In the genomic region with DNA sequence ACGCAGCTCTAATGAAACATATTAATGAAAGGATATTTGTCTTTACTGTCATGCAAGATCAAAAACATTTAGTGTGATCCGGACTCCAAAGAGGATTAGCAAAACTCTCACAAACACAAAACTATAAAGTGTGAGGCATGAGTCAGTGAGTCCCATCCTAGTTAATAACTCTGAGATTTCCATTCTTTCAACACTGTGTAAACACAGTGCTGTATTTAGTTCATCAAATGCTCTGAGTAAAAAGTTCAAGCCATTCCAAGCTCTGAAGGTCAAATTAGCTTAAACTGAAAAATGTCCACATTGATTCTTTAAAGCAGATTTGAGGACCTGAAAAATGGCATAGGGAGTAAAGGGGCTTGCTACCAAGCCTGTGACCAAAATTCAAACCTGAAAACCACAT, we compare ENCODE assay signal across 51 mouse cellular contexts. TPM values are rescaled to one million over a fixed set of nuclear protein-coding genes. Genes with fewer than 3 reads are reported as not detected.
"Had no signal": no experiment of that assay in that cellular context is flagged by ENCODE, and none has a peak within 500 bp of the region (broad histone marks: within the 10 kb centered on the region; RNA-seq: fewer than 3 reads in every experiment).

No protein-coding gene starts in this region.

- H3K9ac ChIP-seq: heart, embryonic 12.5 days; heart, embryonic 13.5 days; heart, embryonic 15.5 days; hindbrain, embryonic 12.5 days; hindbrain, embryonic 13.5 days; hindbrain, embryonic 14.5 days; hindbrain, embryonic 15.5 days; intestine, embryonic 15.5 days; kidney, embryonic 15.5 days had no signal

- H3K27ac ChIP-seq: heart, embryonic 10.5 days; heart, embryonic 13.5 days; heart, embryonic 15.5 days; hindbrain, embryonic 10.5 days; hindbrain, embryonic 12.5 days; hindbrain, embryonic 13.5 days; hindbrain, embryonic 14.5 days; hindbrain, embryonic 15.5 days; hindbrain, postnatal 0 days; intestine, embryonic 15.5 days; kidney, embryonic 15.5 days; kidney, postnatal 0 days; layer of hippocampus, adult 2 months had no signal

- H3K9me3 ChIP-seq: heart, embryonic 10.5 days; heart, embryonic 12.5 days; heart, embryonic 13.5 days; heart, embryonic 15.5 days; hindbrain, embryonic 12.5 days; hindbrain, embryonic 13.5 days; hindbrain, embryonic 15.5 days; intestine, embryonic 15.5 days; kidney, embryonic 15.5 days had no signal

- H3K4me3 ChIP-seq: heart, embryonic 10.5 days; heart, embryonic 12.5 days; heart, embryonic 13.5 days; heart, embryonic 15.5 days; hindbrain, embryonic 10.5 days; hindbrain, embryonic 12.5 days; hindbrain, embryonic 13.5 days; hindbrain, embryonic 15.5 days; intestine, embryonic 15.5 days; kidney, embryonic 15.5 days; layer of hippocampus, adult 2 months had no signal

- H3K4me1 ChIP-seq: heart, embryonic 10.5 days; heart, embryonic 12.5 days; heart, embryonic 13.5 days; heart, embryonic 15.5 days; hindbrain, embryonic 10.5 days; hindbrain, embryonic 12.5 days; hindbrain, embryonic 13.5 days; hindbrain, embryonic 15.5 days; intestine, embryonic 15.5 days; kidney, embryonic 15.5 days had no signal

- ATAC-seq: hindbrain, embryonic 16.5 days; hindbrain, postnatal 0 days; inflammation-experienced regulatory T-cells, adult 6 months; intestine, embryonic 15.5 days; intestine, embryonic 16.5 days; intestine, postnatal 0 days had no signal

- H3K4me2 ChIP-seq: heart, embryonic 11.5 days; heart, embryonic 12.5 days; heart, embryonic 13.5 days; heart, embryonic 15.5 days; hindbrain, embryonic 12.5 days; hindbrain, embryonic 13.5 days; hindbrain, embryonic 14.5 days; hindbrain, embryonic 15.5 days; intestine, embryonic 15.5 days; kidney, embryonic 15.5 days had no signal

- DNase-seq: heart, postnatal 10 days; heart, postnatal 14 days; heart, postnatal 36 days; heart, postnatal 4 days; kidney, adult 11 months; kidney, adult 18-20 months; kidney, adult 2 months; kidney, adult 8-10 months; kidney, adult 9 months; kidney, postnatal 10 days; kidney, postnatal 14 days; kidney, postnatal 25 days; kidney, postnatal 36 days; kidney, postnatal 4 days; layer of hippocampus, adult 9-11 months; layer of hippocampus, postnatal 36 days had no signal

- H3K27me3 ChIP-seq: heart, embryonic 15.5 days; hindbrain, embryonic 12.5 days; hindbrain, embryonic 13.5 days; hindbrain, embryonic 15.5 days; intestine, embryonic 15.5 days had no signal

- H3K36me3 ChIP-seq: heart, embryonic 10.5 days; heart, embryonic 12.5 days; heart, embryonic 13.5 days; heart, embryonic 15.5 days; hindbrain, embryonic 10.5 days; hindbrain, embryonic 12.5 days; hindbrain, embryonic 13.5 days; hindbrain, embryonic 15.5 days; intestine, embryonic 15.5 days; kidney, embryonic 15.5 days had no signal

RNA-seq across cellular contexts. Expression of a gene that starts 2.2 kb away (rescaled TPM):
- total RNA-seq: heart, adult 8-10 months; heart, postnatal 10 days; heart, postnatal 14 days; heart, postnatal 25 days; heart, postnatal 36 days; heart, postnatal 4 days; hematopoietic stem cell, adult 5-6 weeks; hindbrain, postnatal 0 days; layer of hippocampus, adult 18-20 months; layer of hippocampus, adult 2 months; layer of hippocampus, adult 8-10 months; layer of hippocampus, postnatal 10 days; layer of hippocampus, postnatal 14 days; layer of hippocampus, postnatal 25 days; layer of hippocampus, postnatal 36 days had no signal
- polyA plus RNA-seq: heart, embryonic 10.5 days; heart, embryonic 11.5 days; heart, embryonic 12.5 days; heart, embryonic 13.5 days; heart, embryonic 14.5 days; heart, embryonic 16.5 days; hindbrain, embryonic 10.5 days; hindbrain, embryonic 11.5 days; hindbrain, embryonic 12.5 days; hindbrain, embryonic 13.5 days; hindbrain, embryonic 14.5 days; hindbrain, embryonic 15.5 days; hindbrain, embryonic 16.5 days; hindbrain, postnatal 0 days; inflammation-experienced regulatory T-cells, adult 6 months; intestine, embryonic 14.5 days; intestine, postnatal 0 days; kidney, embryonic 14.5 days; kidney, embryonic 15.5 days; kidney, embryonic 16.5 days had no signal

RNA-seq across cellular contexts. Expression of a gene that starts 16.2 kb away (rescaled TPM):
- total RNA-seq: hematopoietic stem cell, adult 5-6 weeks had no signal
- polyA plus RNA-seq: heart, embryonic 10.5 days; heart, embryonic 11.5 days; heart, embryonic 15.5 days; inflammation-experienced regulatory T-cells, adult 6 months; kidney, embryonic 14.5 days; kidney, embryonic 15.5 days had no signal

RNA-seq across cellular contexts. Expression of a gene that starts 42.0 kb away (rescaled TPM):
- total RNA-seq: heart, adult 8-10 months; heart, postnatal 10 days; heart, postnatal 14 days; heart, postnatal 25 days; heart, postnatal 36 days; heart, postnatal 4 days; hematopoietic stem cell, adult 5-6 weeks; hindbrain, postnatal 0 days; layer of hippocampus, adult 18-20 months; layer of hippocampus, adult 2 months; layer of hippocampus, adult 8-10 months; layer of hippocampus, postnatal 10 days; layer of hippocampus, postnatal 14 days; layer of hippocampus, postnatal 25 days; layer of hippocampus, postnatal 36 days had no signal
- polyA plus RNA-seq: heart, embryonic 10.5 days; heart, embryonic 11.5 days; heart, embryonic 12.5 days; heart, embryonic 13.5 days; heart, embryonic 14.5 days; heart, embryonic 15.5 days; heart, embryonic 16.5 days; heart, postnatal 0 days; hindbrain, embryonic 10.5 days; hindbrain, embryonic 11.5 days; hindbrain, embryonic 12.5 days; hindbrain, embryonic 13.5 days; hindbrain, embryonic 14.5 days; hindbrain, embryonic 15.5 days; hindbrain, embryonic 16.5 days; hindbrain, postnatal 0 days; inflammation-experienced regulatory T-cells, adult 6 months; intestine, embryonic 14.5 days; intestine, embryonic 15.5 days; intestine, embryonic 16.5 days; intestine, postnatal 0 days; kidney, adult 2 months; kidney, embryonic 14.5 days; kidney, embryonic 15.5 days; kidney, embryonic 16.5 days; kidney, postnatal 0 days; large intestine, adult 2 months had no signal

RNA-seq across cellular contexts. Expression of a gene that starts 42.1 kb away (rescaled TPM):
- total RNA-seq: heart, adult 8-10 months; heart, postnatal 10 days; heart, postnatal 14 days; heart, postnatal 25 days; heart, postnatal 36 days; heart, postnatal 4 days; hematopoietic stem cell, adult 5-6 weeks; hindbrain, postnatal 0 days; layer of hippocampus, adult 18-20 months; layer of hippocampus, adult 2 months; layer of hippocampus, adult 8-10 months; layer of hippocampus, postnatal 10 days; layer of hippocampus, postnatal 14 days; layer of hippocampus, postnatal 25 days; layer of hippocampus, postnatal 36 days had no signal
- polyA plus RNA-seq: heart, embryonic 10.5 days; heart, embryonic 11.5 days; heart, embryonic 12.5 days; heart, embryonic 13.5 days; heart, embryonic 14.5 days; heart, embryonic 15.5 days; heart, embryonic 16.5 days; heart, postnatal 0 days; hindbrain, embryonic 10.5 days; hindbrain, embryonic 11.5 days; hindbrain, embryonic 12.5 days; hindbrain, embryonic 13.5 days; hindbrain, embryonic 14.5 days; hindbrain, embryonic 15.5 days; hindbrain, embryonic 16.5 days; hindbrain, postnatal 0 days; inflammation-experienced regulatory T-cells, adult 6 months; intestine, embryonic 14.5 days; intestine, embryonic 15.5 days; intestine, embryonic 16.5 days; intestine, postnatal 0 days; kidney, adult 2 months; kidney, embryonic 14.5 days; kidney, embryonic 15.5 days; kidney, embryonic 16.5 days; kidney, postnatal 0 days; large intestine, adult 2 months had no signal

RNA-seq across cellular contexts. Expression of a gene that starts 57.7 kb away (rescaled TPM):
- total RNA-seq: hematopoietic stem cell, adult 5-6 weeks; layer of hippocampus, postnatal 10 days had no signal
- polyA plus RNA-seq: heart, embryonic 13.5 days; heart, embryonic 14.5 days; heart, embryonic 15.5 days; hindbrain, embryonic 10.5 days; hindbrain, embryonic 11.5 days; hindbrain, embryonic 12.5 days; hindbrain, embryonic 13.5 days; hindbrain, embryonic 14.5 days; hindbrain, embryonic 15.5 days; hindbrain, embryonic 16.5 days; inflammation-experienced regulatory T-cells, adult 6 months; kidney, embryonic 14.5 days had no signal
